Mouse (Mus musculus): ENCODE results near the gene Ahdc1. TPM values are rescaled to one million over a fixed set of nuclear protein-coding genes. Genes with fewer than 3 reads are reported as not detected.

Ahdc1 gene
- total and polyA plus RNA-seq, 3 experiments: 1.6 to 19.9 (median 8.4) TPM

DNA sequence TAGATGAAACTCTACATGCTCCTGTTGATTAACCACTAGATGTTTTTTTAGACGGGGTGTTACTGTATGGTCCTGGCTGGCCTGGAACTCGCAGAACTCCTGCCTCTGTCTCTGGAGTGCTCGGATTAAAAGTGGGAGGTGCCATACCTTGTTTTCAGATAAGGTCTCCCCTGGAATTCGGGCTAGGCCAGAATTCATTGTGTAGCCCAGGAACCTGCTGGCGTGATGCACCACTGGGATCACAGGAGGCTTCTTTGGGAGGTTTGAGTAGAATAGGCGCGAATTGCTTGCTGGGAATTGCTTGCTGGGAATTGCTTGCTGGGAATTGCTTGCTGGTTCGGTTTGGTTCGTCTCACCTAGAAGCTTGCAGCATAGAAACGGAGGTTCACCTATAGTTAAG, 16.7 kb downstream of the Ahdc1 start:
- no peak overlapping the region for H3K9ac ChIP-seq (ENCODE audit: insufficient read depth, low read depth)
- H3K27me3 ChIP-seq (replicated peaks): no peaks in the 10 kb centered on the region
- in situ Hi-C loops (cut with MboI; ENCODE audit: low pct_ligation_motif_present, low pct_unique_long_range_greater_than_20kb, low sequenced_read_pairs) (no loop called here), dilution Hi-C loops (cut with MboI; ENCODE audit: extremely low pct_ligation_motif_present, extremely low pct_unique_long_range_greater_than_20kb, low sequenced_read_pairs) (no loop called here)
- no peak for DNase-seq (ENCODE audit: extremely low read depth)
- peaks cover 2 to 61% of the 10 kb centered on the region in 2 experiments; a peak in 3 of 4 replicates for H3K4me1 ChIP-seq (ENCODE audit: control insufficient read depth in 1 of 2, insufficient read depth in 2 of 2)
- H3K4me2 ChIP-seq (ENCODE audit: insufficient read depth, low read depth, poor library complexity, severe bottlenecking): no peak overlapping the region
- TF ChIP-seq ZNF384 (IDR thresholded peaks at IDR 0.05; ENCODE audit: low read depth, low read length): no peak
- no peak for TF ChIP-seq ETS1 (conservative IDR thresholded peaks at IDR 0.05; ENCODE audit: low read depth, low read length)
- TF ChIP-seq USF2 (conservative IDR thresholded peaks at IDR 0.05; ENCODE audit: low read depth, low read length): no peak
- TF ChIP-seq HCFC1 (IDR thresholded peaks at IDR 0.05; ENCODE audit: low read depth, low read length): no peak
- TF ChIP-seq TBP (conservative IDR thresholded peaks at IDR 0.05; ENCODE audit: low read depth, low read length): no peak
- no peak for TF ChIP-seq MYC (IDR thresholded peaks at IDR 0.05; ENCODE audit: low read depth, low read length)
- no peak for TF ChIP-seq RCOR1 (conservative IDR thresholded peaks at IDR 0.05; ENCODE audit: low read depth, low read length)
- TF ChIP-seq RAD21 (IDR thresholded peaks at IDR 0.05; ENCODE audit: low read depth, low read length): no peak
- no peaks in the 10 kb centered on the region for H3K79me2 ChIP-seq (replicated peaks; ENCODE audit: control insufficient read depth, extremely low read depth, insufficient read depth, poor library complexity, severe bottlenecking)
- H3K9me3 ChIP-seq (replicated peaks; ENCODE audit: low read length): no peaks in the 10 kb centered on the region
- peaks cover 2 to 82% of the 10 kb centered on the region in 2 experiments for H3K36me3 ChIP-seq (replicated peaks in 1 of 2; ENCODE audit: control insufficient read depth in 1 of 2, insufficient read depth in 1 of 2, low read length in 1 of 2)
- no peak overlapping the region for H3K27ac ChIP-seq (ENCODE audit: insufficient read depth, low read depth)
- H3K4me3 ChIP-seq (replicated peaks in 1 of 3; ENCODE audit: low read depth in 2 of 3, low read length in 2 of 3, poor library complexity in 1 of 3): no peak overlapping the region

DNA sequence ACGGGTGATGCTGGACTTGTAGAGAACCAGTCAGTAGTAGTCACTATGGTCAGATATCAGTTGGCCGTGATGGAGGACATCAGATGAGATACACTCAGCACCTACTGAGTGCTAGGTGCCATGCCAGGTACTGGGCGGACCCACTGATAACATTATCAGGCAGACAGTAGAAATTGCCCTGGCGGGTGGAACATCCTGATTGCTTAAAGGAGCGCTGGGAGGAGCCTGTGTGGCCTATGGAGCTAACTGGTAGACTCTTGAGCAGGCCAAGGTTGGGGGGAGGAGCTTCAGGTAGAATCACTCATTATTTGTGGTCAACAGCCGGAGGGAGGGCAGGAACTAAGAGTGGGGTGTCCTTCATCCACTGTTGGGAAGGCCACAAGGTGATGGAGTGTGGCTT, 17.1 kb downstream of the Ahdc1 start:
- no peaks in the 10 kb centered on the region for H3K9me3 ChIP-seq (replicated peaks; ENCODE audit: low read length)
- no peak for DNase-seq (ENCODE audit: extremely low read depth)
- in situ Hi-C loops (cut with MboI; ENCODE audit: low pct_ligation_motif_present, low pct_unique_long_range_greater_than_20kb, low sequenced_read_pairs) (no loop called here), dilution Hi-C loops (cut with MboI; ENCODE audit: extremely low pct_ligation_motif_present, extremely low pct_unique_long_range_greater_than_20kb, low sequenced_read_pairs) (no loop called here)
- no peak overlapping the region for H3K27ac ChIP-seq (ENCODE audit: insufficient read depth, low read depth)
- H3K27me3 ChIP-seq (replicated peaks): no peaks in the 10 kb centered on the region
- no peaks in the 10 kb centered on the region for H3K79me2 ChIP-seq (replicated peaks; ENCODE audit: control insufficient read depth, extremely low read depth, insufficient read depth, poor library complexity, severe bottlenecking)
- peaks cover 2 to 82% of the 10 kb centered on the region in 2 experiments for H3K36me3 ChIP-seq (replicated peaks in 1 of 2; ENCODE audit: control insufficient read depth in 1 of 2, insufficient read depth in 1 of 2, low read length in 1 of 2)
- TF ChIP-seq MXI1 (IDR thresholded peaks at IDR 0.05; ENCODE audit: low read depth, low read length): no peak
- no peak for TF ChIP-seq ELF1 (IDR thresholded peaks at IDR 0.05; ENCODE audit: low read depth, low read length)
- TF ChIP-seq UBTF (IDR thresholded peaks at IDR 0.05; ENCODE audit: low read depth, low read length): no peak
- no peak for TF ChIP-seq CHD2 (IDR thresholded peaks at IDR 0.05; ENCODE audit: low read length)
- no peak for TF ChIP-seq MAX (IDR thresholded peaks at IDR 0.05; ENCODE audit: low read length)
- no peak for TF ChIP-seq RCOR1 (conservative IDR thresholded peaks at IDR 0.05; ENCODE audit: low read depth, low read length)
- no peak overlapping the region for H3K4me3 ChIP-seq (replicated peaks in 1 of 3; ENCODE audit: low read depth in 2 of 3, low read length in 2 of 3, poor library complexity in 1 of 3)
- H3K9ac ChIP-seq (ENCODE audit: insufficient read depth, low read depth): no peak overlapping the region
- no peak overlapping the region for H3K4me2 ChIP-seq (ENCODE audit: insufficient read depth, low read depth, poor library complexity, severe bottlenecking)
- H3K4me1 ChIP-seq (ENCODE audit: control insufficient read depth in 1 of 2, insufficient read depth in 2 of 2): peaks cover 2 to 57% of the 10 kb centered on the region in 2 experiments; a peak in 3 of 4 replicates

DNA sequence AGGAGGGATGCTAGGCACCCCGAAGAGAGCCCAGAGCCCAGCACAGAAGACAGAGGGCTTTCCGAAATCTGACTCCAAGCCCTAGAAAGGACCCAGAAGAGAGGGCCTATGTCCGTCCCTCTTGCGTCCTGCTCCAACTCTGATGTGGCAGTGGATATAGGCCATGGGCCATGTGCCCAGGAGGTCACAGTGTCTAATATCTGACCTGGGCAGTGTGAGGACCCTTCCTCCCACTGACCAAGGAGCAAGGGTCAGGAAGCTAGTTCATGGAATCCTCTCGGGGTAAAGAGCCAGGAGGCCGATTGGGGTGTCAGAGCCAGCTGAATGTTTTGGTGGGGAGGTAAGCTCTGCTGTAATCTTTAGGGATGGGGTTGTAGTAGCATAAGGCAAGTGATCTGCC, 17.8 kb downstream of the Ahdc1 start:
- H3K4me1 ChIP-seq (ENCODE audit: control insufficient read depth in 1 of 2, insufficient read depth in 2 of 2): peaks cover 2 to 50% of the 10 kb centered on the region in 2 experiments; a peak in 3 of 4 replicates
- in situ Hi-C loops (cut with MboI; ENCODE audit: low pct_ligation_motif_present, low pct_unique_long_range_greater_than_20kb, low sequenced_read_pairs): no loop called here

More for the DNA sequence above, 17.8 kb downstream of the Ahdc1 start:
- Histone ChIP-seq H3K27me3 (replicated peaks) (no peaks in the 10 kb centered on the region), H3K9ac (ENCODE audit: insufficient read depth, low read depth) (no peak overlapping the region), H3K36me3 (replicated peaks in 1 of 2; ENCODE audit: control insufficient read depth in 1 of 2, insufficient read depth in 1 of 2, low read length in 1 of 2) (peaks cover 2 to 83% of the 10 kb centered on the region in 2 experiments), H3K27ac (ENCODE audit: insufficient read depth, low read depth) (no peak overlapping the region), H3K4me3 (replicated peaks in 1 of 3; ENCODE audit: low read depth in 2 of 3, low read length in 2 of 3, poor library complexity in 1 of 3) (no peak overlapping the region), H3K79me2 (replicated peaks; ENCODE audit: control insufficient read depth, extremely low read depth, insufficient read depth, poor library complexity, severe bottlenecking) (no peaks in the 10 kb centered on the region), H3K4me2 (ENCODE audit: insufficient read depth, low read depth, poor library complexity, severe bottlenecking) (no peak overlapping the region), H3K9me3 (replicated peaks; ENCODE audit: low read length) (no peaks in the 10 kb centered on the region)
- dilution Hi-C loops (cut with MboI; ENCODE audit: extremely low pct_ligation_motif_present, extremely low pct_unique_long_range_greater_than_20kb, low sequenced_read_pairs): no loop called here
- no peak for DNase-seq (ENCODE audit: extremely low read depth)
- TF ChIP-seq USF1 (IDR thresholded peaks at IDR 0.05; ENCODE audit: low read depth, low read length) (no peak), BHLHE40 (IDR thresholded peaks at IDR 0.05; ENCODE audit: low read depth, low read length) (no peak), SMC3 (IDR thresholded peaks at IDR 0.05; ENCODE audit: low read depth, low read length) (no peak), ETS1 (conservative IDR thresholded peaks at IDR 0.05; ENCODE audit: low read depth, low read length) (no peak), IRF4 (IDR thresholded peaks at IDR 0.05; ENCODE audit: low read depth, low read length) (no peak), CHD2 (IDR thresholded peaks at IDR 0.05; ENCODE audit: low read length) (no peak), POLR2AphosphoS2 (IDR thresholded peaks at IDR 0.05; ENCODE audit: low read depth, low read length) (no peak), RCOR1 (conservative IDR thresholded peaks at IDR 0.05; ENCODE audit: low read depth, low read length) (no peak), NRF1 (IDR thresholded peaks at IDR 0.05; ENCODE audit: low read depth, low read length) (no peak), GABPA (IDR thresholded peaks at IDR 0.05; ENCODE audit: insufficient replicate concordance, low read depth, low read length) (no peak), ZC3H11A (IDR thresholded peaks at IDR 0.05; ENCODE audit: low read depth, low read length) (no peak), POLR2A (IDR thresholded peaks at IDR 0.05; ENCODE audit: low read depth, low read length) (no peak), E2F4 (IDR thresholded peaks at IDR 0.05; ENCODE audit: insufficient replicate concordance, low read depth, low read length) (no peak)
